Mouse (Mus musculus): ENCODE measurements around the gene Prkar1b. TPM values are rescaled to one million over a fixed set of nuclear protein-coding genes. Genes with fewer than 3 reads are reported as not detected.
A peak's percentile ranks its signal among the peaks of the same experiment; 100 is the strongest.

Gene Prkar1b
- 10 to 100 TPM; 23.1 to 31.3 TPM for total RNA-seq (2021)
- long read RNA-seq, experiment 1, transcript Prkar1b-201 (11 exons, 2,637 nt): major isoform, 13 of 17 reads
- long read RNA-seq, experiment 1, partial matches to known transcripts: 1 of 17 reads
- long read RNA-seq, experiment 1, other reads (novel, unspliced or antisense): 3 of 17 reads
- long read RNA-seq, experiment 2, transcript Prkar1b-201 (11 exons, 2,637 nt): major isoform, 42 of 57 reads
- long read RNA-seq, experiment 2, partial matches to known transcripts: 6 of 57 reads
- long read RNA-seq, experiment 2, other reads (novel, unspliced or antisense): 9 of 57 reads

DNA sequence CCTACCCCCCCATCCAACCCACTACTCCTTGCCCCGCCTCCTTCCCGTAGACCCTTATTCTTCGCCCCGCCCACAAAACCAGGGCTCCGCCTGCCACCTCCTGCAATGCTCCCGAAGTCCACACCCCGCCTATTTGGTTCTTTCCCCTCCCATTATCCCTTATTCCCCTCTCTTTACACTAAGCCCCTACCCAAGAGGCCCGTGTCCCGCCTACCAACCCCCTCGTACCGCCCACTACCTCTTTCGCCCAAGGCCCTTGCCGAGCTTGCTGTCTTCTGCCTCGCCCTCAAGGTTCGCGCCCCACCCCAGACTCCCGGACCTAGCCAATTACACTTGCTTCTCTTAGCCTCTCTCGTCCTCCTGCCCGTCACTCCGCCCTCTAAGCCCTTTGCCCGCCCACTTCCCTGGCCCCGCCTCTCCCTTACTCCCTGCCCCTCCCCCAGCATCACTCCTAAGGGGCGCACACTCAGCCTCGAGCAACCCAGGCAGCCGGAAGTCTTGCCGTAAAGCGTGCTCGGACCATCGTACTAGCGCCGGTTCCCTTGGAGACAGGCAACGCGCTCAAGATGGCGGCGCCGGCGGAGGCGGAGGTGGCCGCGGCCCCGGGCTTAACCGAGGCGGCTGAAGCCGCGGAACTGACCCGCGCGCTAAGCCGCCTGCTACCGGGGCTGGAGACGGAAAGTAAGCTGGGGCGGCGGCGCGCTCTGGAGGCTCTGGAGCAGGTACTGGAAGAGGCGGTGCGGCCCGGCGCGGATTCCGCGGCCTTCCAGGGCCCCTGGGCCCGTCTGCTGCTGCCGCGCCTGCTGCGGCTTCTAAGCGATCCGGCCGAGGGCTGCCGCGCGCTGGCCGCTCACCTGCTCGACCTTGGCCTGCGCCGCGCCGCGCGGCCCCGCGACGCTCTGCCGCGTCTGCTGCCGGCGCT is at the start of gene Prkar1b, which contains the start of gene Dnaaf5:
Gene Prkar1b (minus strand): TSS at position 321 of the 922 bp plus-strand sequence.
Gene Dnaaf5 (plus strand): TSS at position 543 of the 922 bp plus-strand sequence.
- peak; percentile 89 to 92 for DNase-seq (ENCODE audit: low spot score in 2 of 2)

- no peak for DNase-seq (ENCODE audit: low spot score in 2 of 2)
These were observed 49.8 kb upstream of the Prkar1b start for GRCm38 (mm10) chr5:139199636-139199994.

DNA sequence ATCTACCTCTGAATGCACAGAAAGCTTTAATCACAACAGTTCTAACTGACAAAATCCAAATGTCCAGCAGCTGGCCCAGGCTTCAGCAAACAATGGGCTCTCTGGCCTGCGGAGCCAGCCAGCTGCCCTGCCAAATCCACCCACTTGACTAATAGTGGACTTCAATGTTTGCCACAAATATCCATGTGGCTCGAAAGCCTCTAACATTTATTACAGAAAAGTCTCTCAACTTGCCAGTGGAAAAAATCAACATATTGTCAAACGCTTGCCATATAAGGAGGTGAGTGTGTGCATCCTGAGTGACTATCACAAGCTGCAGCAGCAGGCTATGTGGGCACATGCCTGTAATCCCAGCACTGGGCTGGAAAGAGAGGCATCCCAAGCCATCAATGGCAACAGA is 49.0 kb upstream of the Prkar1b start:
- no peak for DNase-seq (ENCODE audit: low spot score in 2 of 2)

DNA sequence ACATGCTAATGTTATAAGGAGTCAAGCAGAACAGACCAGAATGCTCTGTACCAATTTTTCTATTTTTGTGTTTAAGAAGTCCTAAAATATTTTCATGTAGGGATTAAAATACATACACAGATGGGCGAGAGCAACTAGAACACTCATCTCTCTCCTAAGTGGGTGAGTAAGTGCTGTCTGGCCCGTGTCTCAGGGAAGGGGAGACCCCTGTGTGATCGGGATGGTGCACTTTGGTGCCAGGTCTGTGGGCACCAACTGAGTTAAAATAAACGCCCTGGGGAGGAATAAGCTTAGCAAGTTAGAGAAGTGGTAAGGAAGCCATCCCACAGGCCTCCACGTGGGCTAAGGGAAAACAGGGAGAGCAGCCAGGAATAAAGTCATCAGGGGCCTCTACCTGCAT is 41.2 kb upstream of the Prkar1b start:
- no peak for DNase-seq (ENCODE audit: low spot score in 2 of 2)

DNA sequence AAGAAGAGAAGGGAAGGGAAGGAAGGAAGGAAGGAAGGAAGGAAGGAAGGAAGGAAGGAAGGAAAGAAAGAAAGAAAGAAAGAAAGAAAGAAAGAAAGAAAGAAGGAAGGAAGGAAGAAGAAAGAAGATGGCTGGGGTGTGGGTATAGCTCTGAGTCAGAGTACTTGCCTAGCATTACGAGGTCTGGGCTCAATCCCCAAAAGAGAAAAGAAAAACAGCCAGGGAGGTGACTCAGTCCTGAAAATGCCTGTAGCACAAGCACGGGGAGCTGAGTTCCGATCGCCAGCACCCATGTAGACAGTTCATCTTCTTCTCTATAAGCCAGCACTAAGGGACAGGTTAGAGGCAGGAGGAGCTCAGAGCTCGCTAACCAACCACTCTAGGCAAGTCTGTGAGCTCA is 39.9 kb upstream of the Prkar1b start:
- no peak for DNase-seq (ENCODE audit: low spot score in 2 of 2)

- DNase-seq (ENCODE audit: low spot score in 2 of 2): no peak
These were observed 35.1 kb upstream of the Prkar1b start for GRCm38 (mm10) chr5:139184897-139185296.

DNA sequence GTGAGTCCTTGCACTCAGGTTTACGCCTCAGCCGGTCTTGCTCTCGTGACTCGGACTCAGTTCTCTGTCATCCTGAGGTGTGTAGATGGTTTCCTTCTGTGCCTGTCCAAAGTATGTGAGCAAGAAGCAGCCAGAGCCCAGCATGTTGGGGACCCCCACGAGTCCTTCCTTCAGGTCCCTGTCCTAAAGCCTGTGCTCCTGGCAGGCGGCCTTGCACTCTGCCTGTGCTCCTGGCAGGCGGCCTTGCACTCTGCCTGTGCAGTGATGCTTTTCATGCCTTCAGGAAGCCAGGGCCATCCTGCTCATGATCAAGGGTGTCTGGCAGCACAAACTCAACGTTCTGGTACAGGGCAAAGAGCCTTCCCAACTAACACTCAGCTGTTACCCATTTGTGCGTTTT is 33.8 kb upstream of the Prkar1b start:
- no peak for DNase-seq (ENCODE audit: low spot score in 2 of 2)

DNA sequence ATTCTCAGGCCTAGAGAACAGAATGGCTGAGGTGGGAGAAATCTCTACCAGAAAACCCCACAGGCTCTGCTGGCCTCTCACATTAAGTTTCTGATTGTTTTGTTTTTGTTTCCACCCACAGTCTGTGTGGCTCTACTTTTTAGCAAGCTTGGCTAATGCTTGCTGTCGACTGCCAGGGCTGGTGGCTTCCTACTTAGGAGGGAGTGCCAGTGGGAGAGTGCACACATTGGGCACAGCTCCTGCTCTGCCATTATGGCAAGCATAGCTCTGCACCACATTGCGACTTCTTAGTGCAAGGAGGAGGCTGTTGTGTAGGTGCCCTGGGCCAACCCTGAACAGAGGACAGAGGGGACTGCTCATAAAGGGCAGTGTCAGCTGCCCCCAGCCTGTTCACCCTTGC is 33.3 kb upstream of the Prkar1b start:
- DNase-seq (ENCODE audit: low spot score in 2 of 2): no peak

DNA sequence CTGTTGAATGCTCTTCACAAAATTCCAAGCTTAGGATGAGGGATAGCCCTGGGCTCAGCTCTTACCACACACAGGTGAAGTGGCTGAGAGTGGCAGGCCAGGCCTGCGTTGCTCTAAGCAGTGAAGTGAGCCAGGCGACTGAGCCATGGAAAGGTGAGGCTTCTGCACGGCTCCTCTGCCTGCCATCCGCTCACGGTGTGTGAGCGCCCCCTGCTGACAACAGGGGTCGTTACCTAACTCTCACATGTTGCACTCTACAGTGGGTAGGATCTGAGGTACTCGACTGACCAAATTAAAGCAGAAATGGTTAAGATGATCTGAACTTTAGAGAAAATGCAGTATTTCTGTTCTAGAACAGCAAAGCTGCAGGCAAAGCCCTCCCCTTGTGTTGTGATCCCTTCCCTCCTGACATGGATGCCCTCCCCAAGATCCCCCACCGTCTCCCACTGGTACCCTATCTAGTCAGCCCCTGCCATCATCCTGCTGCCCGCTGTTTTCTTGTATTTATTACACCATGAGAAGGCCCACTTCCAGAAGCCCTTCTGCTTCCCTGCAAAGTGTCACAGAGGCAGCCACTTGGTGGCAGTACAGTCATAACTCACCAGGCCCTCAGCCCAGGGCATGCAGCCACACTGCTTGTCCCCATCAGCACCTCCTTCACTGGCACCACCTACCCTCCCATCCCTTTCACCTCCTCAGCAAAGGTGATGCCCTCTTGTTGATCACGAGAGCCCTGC is 29.3 kb upstream of the Prkar1b start:
- DNase-seq (ENCODE audit: low spot score in 2 of 2): peak; percentile 55 to 61

DNA sequence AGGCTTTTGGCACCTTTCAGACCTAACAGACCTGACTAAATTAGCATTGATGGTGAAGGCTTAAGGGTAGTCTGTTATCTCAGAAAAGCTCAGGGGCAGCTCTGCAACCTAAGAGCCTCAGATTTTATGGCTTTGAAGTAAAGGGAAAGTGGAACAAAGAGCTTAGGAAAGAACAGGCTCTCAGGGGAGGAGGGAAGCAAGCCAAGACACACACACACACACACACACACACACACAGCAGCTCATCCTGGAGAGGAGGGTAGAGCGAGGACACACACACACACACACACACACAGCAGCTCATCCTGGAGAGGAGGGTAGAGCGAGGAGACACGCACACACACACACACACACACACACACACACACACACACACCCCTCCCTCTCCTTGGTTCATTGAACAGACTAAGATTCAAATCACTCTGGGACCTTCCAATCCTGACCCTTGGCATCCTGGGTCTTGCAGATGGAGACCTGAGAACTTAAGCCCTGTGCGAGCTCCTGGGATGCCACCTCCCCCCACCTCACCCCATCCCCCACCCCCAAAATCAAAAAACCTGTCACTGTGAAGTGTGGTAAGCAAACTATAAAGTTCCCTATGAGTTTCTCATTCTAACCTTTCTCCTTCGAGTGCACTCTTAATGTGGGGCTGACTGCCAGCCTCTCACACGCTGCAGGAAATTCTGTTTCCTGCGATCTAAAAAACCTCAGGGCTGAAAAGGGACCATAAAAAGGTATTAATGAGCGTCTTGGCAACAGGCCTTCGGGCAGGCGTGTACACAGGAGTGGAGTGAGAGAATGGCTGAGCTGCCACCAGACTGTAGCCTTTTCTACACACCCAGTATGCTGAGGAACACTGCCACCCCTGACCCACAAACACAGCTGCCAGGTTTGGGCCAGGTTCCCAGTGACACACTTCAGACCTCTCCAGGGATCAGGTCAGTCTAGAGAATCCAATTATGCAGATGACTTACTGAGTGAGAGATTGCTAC is 25.1 kb upstream of the Prkar1b start:
- DNase-seq (ENCODE audit: low spot score in 2 of 2): no peak

DNA sequence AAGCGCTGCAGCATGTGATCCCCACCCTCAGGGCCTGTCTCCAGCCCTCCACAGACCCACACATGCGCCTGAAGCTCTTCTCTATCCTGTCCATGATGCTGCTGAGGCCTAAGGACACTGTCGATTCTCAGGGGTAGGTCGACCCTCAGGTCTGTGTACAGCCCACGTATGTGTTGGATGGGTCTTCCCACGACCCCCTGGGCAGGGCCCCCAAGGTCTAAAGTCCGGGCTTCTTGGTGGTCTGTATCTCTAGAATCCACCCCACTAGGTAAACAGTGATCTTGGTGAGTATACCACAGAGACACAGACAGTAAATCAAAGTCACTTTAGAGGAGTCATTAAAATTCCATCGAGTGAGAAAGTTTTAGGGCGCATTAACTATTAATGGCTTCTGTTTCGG is 24.3 kb upstream of the Prkar1b start:
- no peak for DNase-seq (ENCODE audit: low spot score in 2 of 2)

- no peak for DNase-seq (ENCODE audit: low spot score in 2 of 2)
These were observed 22.1 kb upstream of the Prkar1b start for GRCm38 (mm10) chr5:139171929-139172328.

- DNase-seq (ENCODE audit: low spot score in 2 of 2): no peak
These were observed 17.7 kb upstream of the Prkar1b start for GRCm38 (mm10) chr5:139167548-139167947.

DNA sequence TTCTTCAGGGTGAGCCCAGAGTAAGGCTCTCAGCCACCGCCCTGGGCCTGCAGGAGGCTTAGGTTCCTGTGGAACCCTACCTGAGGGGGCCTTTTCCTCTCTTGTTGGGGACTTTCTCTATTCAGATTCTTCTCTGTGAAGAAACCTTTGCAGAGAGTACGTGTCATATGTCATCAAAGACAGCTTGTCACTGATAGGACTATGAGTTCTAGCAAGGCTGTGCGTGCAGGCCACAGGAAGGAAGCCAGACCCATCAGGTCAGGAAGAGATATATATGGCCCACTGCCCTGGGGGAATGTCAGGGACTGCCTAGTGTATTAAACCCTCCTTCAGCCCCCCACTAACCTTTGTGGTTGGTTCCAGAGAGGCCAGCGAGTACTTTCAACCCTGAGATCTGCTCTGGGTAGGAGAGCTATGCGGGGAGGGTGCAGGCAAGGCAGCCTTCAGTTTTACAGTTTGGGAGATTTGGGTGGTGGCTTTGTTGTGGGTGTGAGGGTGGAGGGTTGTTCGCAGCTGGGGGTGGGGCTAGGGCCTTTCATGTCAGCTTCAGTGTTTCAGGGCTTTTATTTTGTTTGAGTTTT is 17.1 kb upstream of the Prkar1b start:
- DNase-seq (ENCODE audit: low spot score in 2 of 2): no peak

- DNase-seq (ENCODE audit: low spot score in 2 of 2): no peak
These were observed 11.8 kb upstream of the Prkar1b start for GRCm38 (mm10) chr5:139161632-139162031.

- DNase-seq (ENCODE audit: low spot score in 2 of 2): no peak
These were observed 11.1 kb upstream of the Prkar1b start for GRCm38 (mm10) chr5:139160899-139161298.

- no peak for DNase-seq (ENCODE audit: low spot score in 2 of 2)
These were observed 816 bp upstream of the Prkar1b start for GRCm38 (mm10) chr5:139150603-139151031.

- no peak for DNase-seq (ENCODE audit: low spot score in 2 of 2)
These were observed 662 bp downstream of the Prkar1b start for GRCm38 (mm10) chr5:139149006-139149672.

Data from adrenal gland, postnatal 4 days (tissue).